Mouse (Mus musculus) C2C12 (cell line): ENCODE results near the gene Crbn. TPM values are rescaled to one million over a fixed set of nuclear protein-coding genes. Genes with fewer than 3 reads are reported as not detected.

Source experiments
- H3K27me3 ChIP-seq: one replicate; pipeline ENCODE4 v1.6.1; 2011; ENCODE audit not compliant: control insufficient read depth, insufficient read depth, insufficient read length
- H3K36me3 ChIP-seq: one replicate; pipeline ENCODE4 v1.6.1; 2011; ENCODE audit not compliant: control insufficient read depth, insufficient read depth
- H3K4me3 ChIP-seq: one replicate; pipeline ENCODE4 v1.5.1; 2011; ENCODE audit warnings: mild to moderate bottlenecking, control low read depth; ENCODE audit not compliant: poor library complexity, insufficient read depth, severe bottlenecking
- H3K79me2 ChIP-seq: one replicate; pipeline ENCODE4 v1.6.1; 2011; ENCODE audit not compliant: control insufficient read depth, insufficient read depth
- H3K79me3 ChIP-seq: one replicate; pipeline ENCODE4 v1.6.1; 2011; ENCODE audit warnings: low read depth, control low read depth
- H3ac ChIP-seq: one replicate; pipeline ENCODE3; 2011; ENCODE audit warnings: low read depth; ENCODE audit not compliant: control insufficient read depth, insufficient read length
- CEBPB ChIP-seq: IDR thresholded peaks from one replicate; pipeline ENCODE4 v1.6.1; 2011; ENCODE audit warnings: low read depth, mild to moderate bottlenecking, control low read depth, moderate library complexity
- CTCF ChIP-seq: IDR thresholded peaks from one replicate; pipeline ENCODE4 v1.5.1; 2011; ENCODE audit not compliant: control insufficient read depth, insufficient read depth, insufficient read length
- FOSL1 ChIP-seq: IDR thresholded peaks from one replicate; pipeline ENCODE4 v1.8.0; 2011; ENCODE audit warnings: mild to moderate bottlenecking, low read length; ENCODE audit not compliant: poor library complexity, insufficient read depth, severe bottlenecking
- MAX ChIP-seq: IDR thresholded peaks from one replicate; pipeline ENCODE4 v1.6.1; 2011; ENCODE audit warnings: mild to moderate bottlenecking, control low read depth
- MYOD1 ChIP-seq: IDR thresholded peaks from one replicate; pipeline ENCODE4 v1.6.1; 2011; ENCODE audit warnings: low read depth; ENCODE audit not compliant: control insufficient read depth, insufficient read length
- MYOG ChIP-seq: IDR thresholded peaks from one replicate; pipeline ENCODE4 v1.6.1; 2011; ENCODE audit not compliant: control insufficient read depth, insufficient read length; ENCODE audit errors: extremely low read depth
- USF1 ChIP-seq: IDR thresholded peaks from one replicate; pipeline ENCODE4 v1.6.1; 2011; ENCODE audit warnings: low read depth, mild to moderate bottlenecking, control low read depth, moderate library complexity
- polyA plus RNA-seq: library from polyadenylated mRNA; unstranded; fragments of >200 nt; fragmentation: generic; extraction: Trizol; gene quantifications from one replicate; pipeline ENCODE4 v1.2.1, GENCODE M21; 2012; ENCODE audit warnings: missing spikeins

Crbn gene
- polyA plus RNA-seq, 1 experiment = 7.9 TPM

DNA sequence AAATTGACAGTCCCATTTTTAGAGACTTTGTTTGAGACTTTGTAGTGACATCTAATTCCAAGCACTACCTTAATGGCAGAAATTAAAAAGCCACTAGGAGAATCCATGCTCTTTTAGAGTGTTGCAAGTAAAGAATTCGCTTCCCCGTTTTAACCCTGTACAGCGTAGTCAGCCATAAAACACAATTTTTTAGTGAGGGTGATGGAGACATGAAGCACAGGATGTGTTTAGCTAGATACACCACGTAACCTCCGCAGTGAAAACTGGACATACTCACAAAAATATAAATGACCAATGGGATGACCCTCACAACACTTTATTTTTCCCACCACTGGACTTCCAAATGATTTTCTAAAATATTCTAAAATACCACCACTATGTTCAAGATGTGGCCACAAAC lies 52.6 kb downstream of the Crbn start:
- H3ac ChIP-seq = no peak overlapping the region
- H3K4me3 ChIP-seq = no peak overlapping the region
- no peaks in the 10 kb centered on the region for H3K79me2 ChIP-seq
- no peaks in the 10 kb centered on the region for H3K36me3 ChIP-seq
- no peaks in the 10 kb centered on the region for H3K27me3 ChIP-seq
- no peaks in the 10 kb centered on the region for H3K79me3 ChIP-seq
- no peak for TF ChIP-seq MYOD1
- TF ChIP-seq CEBPB = no peak
- no peak for TF ChIP-seq USF1
- TF ChIP-seq MYOG = no peak
- TF ChIP-seq CTCF = no peak
- TF ChIP-seq MAX = no peak
- TF ChIP-seq FOSL1 = no peak

GRCm38 (mm10) chr6:106745673-106746394 lies 54.0 kb downstream of the Crbn start:
- Histone ChIP-seq H3K79me3 (no peaks in the 10 kb centered on the region), H3K36me3 (no peaks in the 10 kb centered on the region), H3K27me3 (no peaks in the 10 kb centered on the region), H3K79me2 (no peaks in the 10 kb centered on the region), H3K4me3 (no peak overlapping the region), H3ac (no peak overlapping the region)
- no peak for TF ChIP-seq MYOG

- H3K36me3 ChIP-seq = no peaks in the 10 kb centered on the region
- no peak for TF ChIP-seq FOSL1
- no peak for TF ChIP-seq CTCF
- TF ChIP-seq MYOG = no peak
- no peak for TF ChIP-seq MYOD1
- TF ChIP-seq USF1 = no peak
- no peak for TF ChIP-seq MAX
- TF ChIP-seq CEBPB = no peak
- H3K4me3 ChIP-seq = no peak overlapping the region
- no peaks in the 10 kb centered on the region for H3K27me3 ChIP-seq
- H3ac ChIP-seq = no peak overlapping the region
- H3K79me2 ChIP-seq = no peaks in the 10 kb centered on the region
- H3K79me3 ChIP-seq = no peaks in the 10 kb centered on the region
Observed at GRCm38 (mm10) chr6:106743556-106744233, 56.2 kb downstream of the Crbn start.

GRCm38 (mm10) chr6:106740244-106740825 lies 59.5 kb downstream of the Crbn start:
- H3K27me3 ChIP-seq = no peaks in the 10 kb centered on the region
- no peaks in the 10 kb centered on the region for H3K79me3 ChIP-seq
- H3ac ChIP-seq = no peak overlapping the region
- H3K79me2 ChIP-seq = no peaks in the 10 kb centered on the region
- no peaks in the 10 kb centered on the region for H3K36me3 ChIP-seq
- H3K4me3 ChIP-seq = no peak overlapping the region
- no peak for TF ChIP-seq FOSL1
- no peak for TF ChIP-seq CTCF
- TF ChIP-seq CEBPB = no peak
- TF ChIP-seq MYOG = no peak
- TF ChIP-seq MYOD1 = no peak
- TF ChIP-seq USF1 = no peak
- no peak for TF ChIP-seq MAX

DNA sequence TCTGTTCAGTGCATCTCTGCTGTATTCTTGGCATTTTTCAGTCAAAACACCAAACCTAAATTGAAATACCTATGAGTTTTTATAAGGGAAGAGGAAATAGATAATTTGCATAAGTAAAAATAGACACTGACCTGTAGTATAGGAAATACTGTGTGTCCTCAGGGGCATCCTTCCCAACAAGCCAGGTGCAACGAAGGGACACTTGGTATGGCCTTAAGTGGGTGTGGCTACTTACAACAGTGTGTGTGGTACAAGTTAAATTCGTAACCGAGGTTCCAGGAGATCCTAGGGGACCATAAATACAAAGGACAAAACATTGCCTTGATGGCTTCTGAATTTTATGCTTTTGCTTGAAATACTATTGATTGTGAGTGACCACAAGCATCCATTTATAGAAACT lies 61.6 kb downstream of the Crbn start:
- Histone ChIP-seq H3K36me3 (no peaks in the 10 kb centered on the region), H3K79me3 (no peaks in the 10 kb centered on the region), H3K27me3 (no peaks in the 10 kb centered on the region), H3K79me2 (no peaks in the 10 kb centered on the region), H3K4me3 (no peak overlapping the region), H3ac (no peak overlapping the region)
- no peak for TF ChIP-seq MYOD1

DNA sequence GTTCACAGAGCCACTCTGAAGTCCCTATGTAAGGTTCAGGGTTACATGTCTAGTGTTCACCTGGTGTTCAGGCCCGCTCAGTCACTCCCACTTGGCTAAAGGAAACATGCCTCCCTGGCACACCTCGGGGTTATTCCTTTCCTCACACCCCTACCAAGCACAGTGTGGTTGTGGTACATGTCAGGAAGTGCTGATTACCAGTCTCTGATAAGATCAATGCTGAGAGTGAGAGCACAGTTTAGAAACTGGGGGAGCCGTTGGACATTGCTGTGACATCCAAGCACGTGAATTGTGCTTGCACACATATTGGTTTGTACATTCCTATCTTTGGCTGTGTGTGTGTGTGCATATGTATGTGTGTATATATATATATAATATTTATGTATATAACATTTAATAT lies 67.3 kb downstream of the Crbn start:
- H3K4me3 ChIP-seq = no peak overlapping the region
- H3K27me3 ChIP-seq = no peaks in the 10 kb centered on the region
- TF ChIP-seq CTCF (no peak), MYOG (no peak), CEBPB (no peak), FOSL1 (no peak), MYOD1 (no peak), USF1 (no peak), MAX (no peak)
- no peaks in the 10 kb centered on the region for H3K79me3 ChIP-seq
- H3K79me2 ChIP-seq = no peaks in the 10 kb centered on the region
- no peaks in the 10 kb centered on the region for H3K36me3 ChIP-seq
- no peak overlapping the region for H3ac ChIP-seq
